Mouse (Mus musculus): ENCODE measurements around the gene Mov10l1.

Mov10l1 gene

DNA sequence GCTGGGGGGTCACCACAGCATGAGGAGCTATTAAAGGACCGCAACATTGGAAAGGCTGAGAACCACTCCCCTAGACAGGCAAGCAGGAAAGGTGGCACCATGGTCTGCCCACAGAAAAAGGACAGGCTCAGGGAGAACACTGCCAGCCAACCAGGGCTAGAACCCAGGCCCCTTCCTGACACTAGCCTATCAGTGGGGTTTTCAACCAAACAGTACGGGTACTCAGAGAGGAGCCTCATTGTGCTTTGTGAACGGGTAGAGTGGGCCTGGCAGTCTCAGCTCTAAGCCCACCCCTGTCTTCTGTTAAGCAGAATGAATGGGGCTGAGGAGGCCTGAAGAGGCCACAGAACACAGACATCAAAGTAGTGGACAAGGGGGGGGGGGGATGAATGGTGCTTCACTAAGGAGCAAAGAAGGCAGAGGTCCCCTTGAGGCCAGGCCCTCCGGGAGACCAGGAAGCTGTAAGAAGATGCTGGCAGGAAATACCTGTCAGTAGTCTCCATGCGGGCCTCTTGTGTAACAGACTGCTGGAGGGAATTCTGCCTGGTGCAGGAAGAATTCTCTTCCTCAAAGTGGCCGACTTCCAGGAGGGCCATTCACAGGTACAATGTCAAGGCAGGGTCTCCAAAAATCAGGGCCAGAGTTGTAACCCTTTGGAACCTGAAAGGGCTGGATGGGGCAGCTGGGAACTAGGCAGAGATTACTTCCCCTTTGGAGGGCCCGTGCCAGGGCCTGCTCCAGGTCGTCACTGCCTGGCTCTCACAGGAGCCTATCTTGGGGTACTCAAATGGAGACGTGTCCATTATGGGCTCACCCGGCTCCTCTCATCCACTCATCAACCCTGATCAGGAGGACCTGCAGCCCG is 92.1 kb downstream of the Mov10l1 start, which contains the start of gene Trabd:
Gene Trabd, plus strand, starts transcription at position 512 of the 865 bp plus-strand sequence.
- no peak for DNase-seq (ENCODE audit: low spot score in 2 of 2)

GRCm38 (mm10) chr15:89075478-89076147 is 92.9 kb downstream of the Mov10l1 start:
- DNase-seq (ENCODE audit: low spot score in 2 of 2) = peak; percentile 63 to 75

- DNase-seq (ENCODE audit: low spot score in 2 of 2) = peak; percentile 21 to 26
Observed at GRCm38 (mm10) chr15:89076156-89076731, 93.5 kb downstream of the Mov10l1 start.

DNA sequence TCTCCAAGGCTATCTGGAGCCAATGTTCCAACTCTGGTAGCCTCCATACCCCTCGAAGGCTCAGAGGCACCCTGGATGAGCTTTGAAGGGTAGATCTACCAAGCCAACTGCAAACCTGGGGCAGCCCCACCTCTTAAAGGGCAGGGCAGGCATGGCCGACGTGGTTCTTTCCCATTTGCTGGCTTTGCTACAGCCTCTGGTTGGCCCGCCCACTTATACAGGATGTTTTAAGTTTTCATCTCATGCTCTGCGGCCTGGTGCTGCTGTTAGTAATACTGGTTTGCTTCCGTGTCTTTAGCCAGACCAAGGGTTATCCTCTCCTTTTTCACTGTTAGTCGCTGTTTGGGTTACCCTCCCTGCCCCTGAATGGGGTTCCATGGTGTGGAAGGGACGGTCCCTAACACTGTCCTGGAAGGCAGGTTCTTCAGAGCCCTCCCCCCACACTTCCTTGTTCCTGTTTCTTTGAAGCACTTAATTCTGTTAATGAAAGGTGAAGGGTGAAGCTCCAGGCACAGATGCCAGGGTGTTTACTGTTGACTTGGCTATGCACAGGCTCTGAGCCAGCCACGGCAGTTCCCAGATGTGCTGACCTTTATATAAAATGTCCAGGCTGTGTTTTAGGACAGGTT is 95.6 kb downstream of the Mov10l1 start:
- DNase-seq (ENCODE audit: low spot score in 2 of 2) = peak; percentile 48 to 62

DNA sequence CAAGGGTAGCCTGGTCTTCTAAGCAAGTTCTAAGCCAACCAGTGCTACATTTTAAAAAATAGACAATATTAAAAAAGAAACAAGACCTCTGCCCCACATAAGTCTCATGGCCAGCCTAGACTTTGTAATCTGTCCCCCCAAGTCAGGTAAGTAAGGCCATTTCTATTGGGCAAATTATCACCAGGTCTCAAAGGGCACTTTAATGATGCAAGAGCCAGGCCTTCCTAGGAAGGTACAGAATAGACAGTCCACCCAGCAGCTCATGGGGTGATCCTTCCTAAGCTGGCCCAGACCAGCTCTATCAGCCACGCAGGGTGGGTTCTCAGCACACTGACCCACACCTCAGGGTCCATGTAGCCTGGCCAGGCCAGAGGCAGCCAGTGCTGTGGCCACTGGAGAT is 101.2 kb downstream of the Mov10l1 start:
- DNase-seq (ENCODE audit: low spot score in 2 of 2) = no peak

- DNase-seq (ENCODE audit: low spot score in 2 of 2) = no peak
Observed at GRCm38 (mm10) chr15:89084826-89085225, 102.1 kb downstream of the Mov10l1 start.

GRCm38 (mm10) chr15:89088607-89089247 is 106.0 kb downstream of the Mov10l1 start, which contains the start of gene Selenoo:
TSS of gene Selenoo (plus strand) at chr15:89089084.
- peak; percentile 73 to 79 for DNase-seq (ENCODE audit: low spot score in 2 of 2)

DNA sequence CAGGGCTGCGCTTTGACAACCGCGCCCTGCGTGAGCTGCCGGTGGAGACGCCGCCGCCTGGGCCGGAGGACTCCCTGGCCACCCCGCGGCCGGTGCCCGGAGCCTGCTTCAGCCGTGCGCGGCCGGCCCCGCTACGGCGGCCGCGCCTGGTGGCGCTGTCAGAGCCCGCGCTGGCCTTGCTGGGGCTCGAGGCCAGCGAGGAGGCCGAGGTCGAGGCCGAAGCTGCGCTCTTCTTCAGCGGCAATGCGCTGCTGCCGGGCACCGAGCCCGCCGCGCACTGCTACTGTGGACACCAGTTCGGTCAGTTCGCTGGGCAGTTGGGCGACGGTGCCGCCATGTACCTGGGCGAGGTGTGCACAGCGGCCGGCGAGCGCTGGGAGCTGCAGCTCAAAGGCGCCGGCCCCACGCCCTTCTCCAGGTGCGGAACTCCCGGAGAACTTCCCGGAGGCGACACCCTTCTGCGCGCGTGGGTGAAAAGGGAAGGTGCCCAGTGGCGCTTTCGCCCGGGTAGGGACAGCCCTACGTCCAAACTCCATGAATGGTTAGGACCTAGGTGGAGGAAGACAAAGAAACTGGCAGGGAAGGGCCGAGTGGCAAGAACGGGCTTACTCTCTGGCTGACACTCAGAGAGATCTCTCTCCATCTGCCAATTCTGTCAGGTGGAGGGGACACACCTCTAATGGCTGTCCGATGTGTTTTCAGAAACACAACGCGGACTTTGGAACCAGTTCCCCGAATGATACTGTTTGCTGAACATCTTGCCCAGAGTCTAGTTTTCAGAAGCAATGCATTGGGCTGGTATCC is 106.7 kb downstream of the Mov10l1 start:
- DNase-seq (ENCODE audit: low spot score in 2 of 2) = no peak

DNA sequence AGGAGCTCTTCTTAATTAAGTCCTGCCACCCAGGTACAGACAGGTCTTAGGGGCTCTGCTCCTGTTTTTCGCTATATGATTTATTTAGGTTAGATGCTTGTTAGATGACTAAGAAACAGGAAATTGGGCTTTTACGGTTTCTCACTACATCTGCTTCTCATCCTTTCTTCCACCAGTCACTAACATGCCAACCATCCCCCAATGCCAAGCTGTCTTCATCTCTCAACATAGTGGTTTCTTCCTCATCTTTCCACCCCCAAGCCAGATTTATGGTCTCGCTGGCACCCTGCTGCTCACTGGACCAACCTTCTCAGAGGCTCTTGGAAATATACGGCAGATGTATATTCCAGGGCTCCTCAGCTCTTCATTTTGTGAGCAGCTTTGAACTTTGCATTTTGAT is 108.0 kb downstream of the Mov10l1 start:
- DNase-seq (ENCODE audit: low spot score in 2 of 2) = no peak

DNA sequence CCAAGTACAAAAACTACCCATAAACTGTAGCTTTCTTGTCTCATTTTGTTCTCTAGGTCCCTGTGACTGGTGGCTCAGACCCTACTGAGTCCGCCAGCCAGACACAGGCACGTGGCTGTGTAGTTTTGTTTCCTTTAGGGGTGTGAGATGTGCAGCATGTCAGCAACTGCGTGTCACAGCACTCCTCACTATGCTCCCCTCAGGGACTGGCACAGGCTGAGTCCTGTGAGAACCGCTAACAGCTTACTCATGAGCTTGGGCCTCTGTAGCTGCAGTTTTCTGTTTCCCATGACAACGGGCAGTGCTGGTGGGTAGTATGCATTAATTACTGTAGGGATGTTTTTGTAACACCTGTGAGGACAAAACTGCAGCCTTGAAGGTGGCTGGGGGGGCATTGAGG is 109.5 kb downstream of the Mov10l1 start:
- DNase-seq (ENCODE audit: low spot score in 2 of 2) = no peak

- DNase-seq (ENCODE audit: low spot score in 2 of 2) = no peak
Observed at GRCm38 (mm10) chr15:89097450-89097849, 114.7 kb downstream of the Mov10l1 start.

GRCm38 (mm10) chr15:89098616-89099015 is 115.9 kb downstream of the Mov10l1 start:
- no peak for DNase-seq (ENCODE audit: low spot score in 2 of 2)

- no peak for DNase-seq (ENCODE audit: low spot score in 2 of 2)
Observed at GRCm38 (mm10) chr15:89100823-89101222, 118.1 kb downstream of the Mov10l1 start.

GRCm38 (mm10) chr15:89102646-89103045 is 119.9 kb downstream of the Mov10l1 start:
- no peak for DNase-seq (ENCODE audit: low spot score in 2 of 2)

GRCm38 (mm10) chr15:89103921-89104320 is 121.2 kb downstream of the Mov10l1 start:
- no peak for DNase-seq (ENCODE audit: low spot score in 2 of 2)

- DNase-seq (ENCODE audit: low spot score in 2 of 2) = no peak
Observed at GRCm38 (mm10) chr15:89104425-89104824, 121.7 kb downstream of the Mov10l1 start.

Data from spleen, postnatal 14 days (tissue).